ENCODE assay signal across 13 mouse cellular contexts in the genomic region with DNA sequence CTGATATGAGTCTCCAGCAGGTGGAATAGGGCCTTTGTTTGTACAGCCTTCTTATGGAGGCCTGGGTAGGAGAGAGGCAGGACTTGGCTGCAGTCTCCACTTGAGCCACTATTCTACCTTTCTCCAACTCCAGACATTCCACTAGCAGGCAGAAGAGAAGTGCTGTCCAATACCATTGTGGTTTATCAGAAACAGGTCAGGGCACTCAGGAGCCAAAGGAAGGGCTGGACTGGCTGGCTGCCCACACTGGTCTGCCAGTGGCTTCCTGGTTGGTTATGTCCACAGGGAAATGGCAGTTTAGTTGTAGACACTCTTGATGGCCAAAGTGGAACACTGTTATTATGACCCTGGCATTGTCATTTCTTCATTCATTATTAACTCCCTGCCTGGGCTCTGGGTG. TPM values are rescaled to one million over a fixed set of nuclear protein-coding genes. Genes with fewer than 3 reads are reported as not detected.
"Had no signal": no experiment of that assay in that cellular context is flagged by ENCODE, and none has a peak within 500 bp of the region (broad histone marks: within the 10 kb centered on the region; RNA-seq: fewer than 3 reads in every experiment).

No protein-coding gene starts in this region.

- H3K27me3 ChIP-seq: neural tube, embryonic 13.5 days; stomach, embryonic 15.5 days had no signal

- H3K4me3 ChIP-seq: layer of hippocampus, adult 2 months; limb, embryonic 13.5 days; megakaryocyte, embryonic 14.5 days; neural tube, embryonic 13.5 days; stomach, embryonic 15.5 days had no signal

- H3K4me1 ChIP-seq: limb, embryonic 13.5 days; neural tube, embryonic 13.5 days; stomach, embryonic 15.5 days had no signal

- DNase-seq: kidney, postnatal 4 days; left cerebral cortex, postnatal 4 days; right cerebral cortex, postnatal 14 days; thymus, postnatal 36 days had no signal

- H3K27ac ChIP-seq: layer of hippocampus, adult 2 months; limb, embryonic 13.5 days; macrophage; neural tube, embryonic 13.5 days; stomach, embryonic 15.5 days had no signal

- H3K36me3 ChIP-seq: limb, embryonic 13.5 days; neural tube, embryonic 13.5 days; stomach, embryonic 15.5 days had no signal

- ATAC-seq: inflammation-experienced regulatory T-cells, adult 6 months; intestine, postnatal 0 days; midbrain, embryonic 16.5 days had no signal

RNA-seq across cellular contexts. Expression of a gene that starts 45.9 kb away (rescaled TPM):
- polyA plus RNA-seq: inflammation-experienced regulatory T-cells, adult 6 months had no signal
